Mouse (Mus musculus) liver, embryonic 11.5 days (tissue): Measurements from ENCODE around the gene Endog. TPM values are rescaled to one million over a fixed set of nuclear protein-coding genes. Genes with fewer than 3 reads are reported as not detected.
A peak's percentile ranks its signal among the peaks of the same experiment; 100 is the strongest.
"Not testable (repeated sequence)": the region's sequence is repeated elsewhere in the genome, so short reads cannot be mapped to it uniquely, and the experiment has no call there.

Experiments used
- ATAC-seq: fragments of 200-750 bp; cut with Nextera tagmentation; replicated peaks from 2 replicates; pipeline ENCODE4 v1.8.0; 2017; ENCODE audit warnings: moderate number of reproducible peaks, mild to moderate bottlenecking, moderate TSS enrichment, moderate library complexity; ENCODE audit not compliant: low FRiP score
- DNase-seq: peaks from one replicate; pipeline ENCODE4 v3.0.0-alpha.2; 2017; ENCODE audit warnings: low spot score
- H3K27ac ChIP-seq: fragments of 300-500 bp; sonication (generic); 2 replicates; pipeline ENCODE4 v1.5.1; 2014; ENCODE audit warnings: mild to moderate bottlenecking, low read depth, low read length, control low read depth
- H3K27me3 ChIP-seq: fragments of 300-500 bp; sonication (generic); replicated peaks from 2 replicates; pipeline ENCODE4 v1.6.1; 2014; ENCODE audit warnings: low read length, mixed read lengths; ENCODE audit not compliant: control insufficient read depth, insufficient read depth
- H3K36me3 ChIP-seq: fragments of 300-500 bp; sonication (generic); 2 replicates; pipeline ENCODE4 v1.6.1; 2014; ENCODE audit warnings: mild to moderate bottlenecking, low read length, moderate library complexity, mixed read lengths; ENCODE audit not compliant: control insufficient read depth, insufficient read depth
- H3K4me1 ChIP-seq: fragments of 300-500 bp; sonication (generic); replicated peaks from 2 replicates; pipeline ENCODE4 v1.6.1; 2014; ENCODE audit warnings: low read length, mixed read lengths; ENCODE audit not compliant: control insufficient read depth, insufficient read depth
- H3K4me2 ChIP-seq: fragments of 300-500 bp; sonication (generic); 2 replicates; pipeline ENCODE4 v1.6.1; 2014; ENCODE audit warnings: mild to moderate bottlenecking, control low read depth, moderate library complexity
- H3K4me3 ChIP-seq: fragments of 300-500 bp; sonication (generic); 2 replicates; pipeline ENCODE4 v1.5.1; 2014; ENCODE audit warnings: low read depth, low read length, control low read depth
- H3K9ac ChIP-seq: fragments of 300-500 bp; sonication (generic); 2 replicates; pipeline ENCODE4 v1.6.1; 2014; ENCODE audit warnings: low read depth, low read length, control low read depth
- H3K9me3 ChIP-seq: fragments of 300-500 bp; sonication (generic); 2 replicates; pipeline ENCODE4 v1.6.1; 2016; ENCODE audit warnings: low read length, inconsistent platforms, mixed read lengths; ENCODE audit not compliant: control insufficient read depth
- WGBS: fragments of 180-500 bp; shearing (Covaris S2); extraction: QIAGEN DNeasy Blood & Tissue Kit; methylation state at CpG from one replicate; pipeline ENCODE4 v1.1.7; 2014; 5-methylcytosine and 5-hydroxymethylcytosine counted together
- polyA plus RNA-seq: library from polyadenylated mRNA; unstranded; fragments of >200 nt; fragmentation: Nextera tagmentation; extraction: Ambion mirVana; gene quantifications from 2 replicates; pipeline ENCODE4 v1.2.1, GENCODE M21; 2014

Gene Endog
- polyA plus RNA-seq, 1 experiment from 2014 or later = 29.1 TPM

GRCm38 (mm10) chr2:30133613-30134377 is 37.5 kb upstream of the Endog start, which contains the start of gene Tbc1d13:
TSS of gene Tbc1d13 (plus strand) at chr2:30133746.
- Histone ChIP-seq H3K27me3 (no peaks in the 10 kb centered on the region), H3K27ac (peak within 1 kb of the TSS; percentile 88), H3K4me3 (peak within 1 kb of the TSS; percentile 80), H3K9me3 (no peaks in the 10 kb centered on the region), H3K36me3 (peaks cover 4% of the 10 kb centered on the region; the same call in 1 of the 2 replicates), H3K4me2 (peak within 1 kb of the TSS; percentile 91), H3K4me1 (peaks cover 24% of the 10 kb centered on the region), H3K9ac (peak within 1 kb of the TSS; percentile 85)
- ATAC-seq = peak; percentile 94
- under 1% methylated on average over 45 of the region's 46 CpGs for WGBS
- DNase-seq = peak; percentile 97

- peaks cover 24% of the 10 kb centered on the region for H3K4me1 ChIP-seq
- H3K27ac ChIP-seq = no peak overlapping the region
- peaks cover 4% of the 10 kb centered on the region; the same call in 1 of the 2 replicates for H3K36me3 ChIP-seq
- ATAC-seq (no peak), DNase-seq (no peak)
- 20% methylated on average over 6 of the region's 6 CpGs for WGBS
- peak overlapping the region; percentile 91 for H3K4me2 ChIP-seq
- no peaks in the 10 kb centered on the region for H3K27me3 ChIP-seq
- H3K9ac ChIP-seq = peak overlapping the region; percentile 85
- H3K4me3 ChIP-seq = peak overlapping the region; percentile 80
- no peaks in the 10 kb centered on the region for H3K9me3 ChIP-seq
Measured at GRCm38 (mm10) chr2:30134378-30134711, 36.9 kb upstream of the Endog start.

GRCm38 (mm10) chr2:30134928-30135620 is 36.2 kb upstream of the Endog start:
- DNase-seq (no peak), ATAC-seq (no peak)
- no peak overlapping the region for H3K27ac ChIP-seq
- peaks cover 6% of the 10 kb centered on the region; the same call in 1 of the 2 replicates for H3K36me3 ChIP-seq
- peak overlapping the region; percentile 80 for H3K4me3 ChIP-seq
- H3K9ac ChIP-seq = peak overlapping the region; percentile 85
- no peaks in the 10 kb centered on the region for H3K27me3 ChIP-seq
- 63% methylated on average over 10 of the region's 10 CpGs for WGBS
- H3K9me3 ChIP-seq = no peaks in the 10 kb centered on the region
- H3K4me2 ChIP-seq = peak overlapping the region; percentile 91
- peaks cover 24% of the 10 kb centered on the region for H3K4me1 ChIP-seq

- no peaks in the 10 kb centered on the region for H3K27me3 ChIP-seq
- H3K9ac ChIP-seq = no peak overlapping the region
- H3K36me3 ChIP-seq = peaks cover 9% of the 10 kb centered on the region; the same call in 1 of the 2 replicates
- ATAC-seq (no peak), DNase-seq (no peak)
- H3K27ac ChIP-seq = no peak overlapping the region
- peaks cover 24% of the 10 kb centered on the region for H3K4me1 ChIP-seq
- no peaks in the 10 kb centered on the region for H3K9me3 ChIP-seq
- H3K4me3 ChIP-seq = no peak overlapping the region
- WGBS = 79% methylated on average over 10 of the region's 10 CpGs
- H3K4me2 ChIP-seq = no peak overlapping the region
Measured at GRCm38 (mm10) chr2:30136458-30136857, 34.8 kb upstream of the Endog start.

- not testable (repeated sequence) for H3K27me3 ChIP-seq, H3K9ac ChIP-seq, H3K4me2 ChIP-seq, H3K4me1 ChIP-seq, H3K4me3 ChIP-seq, DNase-seq, H3K27ac ChIP-seq, ATAC-seq, H3K9me3 ChIP-seq
- WGBS = 92% methylated on average over 4 of the region's 4 CpGs
- peaks cover 27% of the 10 kb centered on the region for H3K36me3 ChIP-seq
Measured at GRCm38 (mm10) chr2:30140021-30140420, 31.3 kb upstream of the Endog start.

GRCm38 (mm10) chr2:30144436-30144835 is 26.9 kb upstream of the Endog start:
- Histone ChIP-seq H3K4me1 (no peaks in the 10 kb centered on the region), H3K27me3 (no peaks in the 10 kb centered on the region), H3K36me3 (peaks cover 47% of the 10 kb centered on the region), H3K9me3 (no peaks in the 10 kb centered on the region), H3K4me2 (no peak overlapping the region), H3K4me3 (no peak overlapping the region), H3K27ac (no peak overlapping the region), H3K9ac (no peak overlapping the region)
- 94% methylated on average over 4 of the region's 4 CpGs for WGBS
- ATAC-seq (no peak), DNase-seq (no peak)

- ATAC-seq = no peak
- Histone ChIP-seq H3K4me1 (no peaks in the 10 kb centered on the region), H3K4me2 (no peak overlapping the region), H3K27me3 (no peaks in the 10 kb centered on the region), H3K27ac (no peak overlapping the region), H3K36me3 (peaks cover 44% of the 10 kb centered on the region), H3K9me3 (no peaks in the 10 kb centered on the region), H3K9ac (no peak overlapping the region), H3K4me3 (no peak overlapping the region)
- WGBS = 90% methylated on average over 4 of the region's 4 CpGs
- DNase-seq = no peak
Measured at GRCm38 (mm10) chr2:30147466-30147865, 23.8 kb upstream of the Endog start.

GRCm38 (mm10) chr2:30151840-30152239 is 19.5 kb upstream of the Endog start:
- no peak overlapping the region for H3K4me3 ChIP-seq
- DNase-seq = no peak
- peaks cover 23% of the 10 kb centered on the region for H3K36me3 ChIP-seq
- ATAC-seq = no peak
- no peaks in the 10 kb centered on the region for H3K9me3 ChIP-seq
- no peaks in the 10 kb centered on the region for H3K27me3 ChIP-seq
- H3K4me1 ChIP-seq = no peaks in the 10 kb centered on the region
- no peak overlapping the region for H3K4me2 ChIP-seq
- H3K27ac ChIP-seq = no peak overlapping the region
- 87% methylated on average over 11 of the region's 11 CpGs for WGBS
- no peak overlapping the region for H3K9ac ChIP-seq
